Mouse (Mus musculus) cerebellum, adult 9-10 months (tissue): Measurements from ENCODE around the gene Gca.
"Not testable (repeated sequence)": the region's sequence is repeated elsewhere in the genome, so short reads cannot be mapped to it uniquely, and the experiment has no call there.

Source experiments
- DNase-seq: peaks from one replicate; pipeline ENCODE4 v3.0.0; 2022

The Gca gene

GRCm38 (mm10) chr2:62670301-62670700 is 6.2 kb downstream of the Gca start:
- DNase-seq: no peak

GRCm38 (mm10) chr2:62670767-62671166 is 6.7 kb downstream of the Gca start:
- no peak for DNase-seq

GRCm38 (mm10) chr2:62672788-62673187 is 8.7 kb downstream of the Gca start:
- DNase-seq: no peak

- DNase-seq: no peak
Observed at GRCm38 (mm10) chr2:62681667-62682066, 17.6 kb downstream of the Gca start.

GRCm38 (mm10) chr2:62684989-62685595 is 21.0 kb downstream of the Gca start:
- no peak for DNase-seq

- no peak for DNase-seq
Observed at GRCm38 (mm10) chr2:62685934-62686333, 21.8 kb downstream of the Gca start.

GRCm38 (mm10) chr2:62706313-62706712 is 42.2 kb downstream of the Gca start:
- no peak for DNase-seq

- no peak for DNase-seq
Observed at GRCm38 (mm10) chr2:62709633-62710032, 45.5 kb downstream of the Gca start.

- DNase-seq: not testable (repeated sequence)
Observed at GRCm38 (mm10) chr2:62714362-62714761, 50.3 kb downstream of the Gca start.

GRCm38 (mm10) chr2:62715260-62715659 is 51.2 kb downstream of the Gca start:
- no peak for DNase-seq

- no peak for DNase-seq
Observed at GRCm38 (mm10) chr2:62717270-62717669, 53.2 kb downstream of the Gca start.

GRCm38 (mm10) chr2:62718411-62718810 is 54.3 kb downstream of the Gca start:
- no peak for DNase-seq

GRCm38 (mm10) chr2:62725946-62726345 is 61.9 kb downstream of the Gca start:
- no peak for DNase-seq

- no peak for DNase-seq
Observed at GRCm38 (mm10) chr2:62727732-62728131, 63.6 kb downstream of the Gca start.

GRCm38 (mm10) chr2:62730671-62731070 is 66.6 kb downstream of the Gca start:
- DNase-seq: no peak

GRCm38 (mm10) chr2:62743098-62743497 is 79.0 kb downstream of the Gca start:
- no peak for DNase-seq
